Mouse (Mus musculus) lung, postnatal 0 days (tissue): ENCODE data around the gene Pald1.

Experiments
- CTCF ChIP-seq: IDR thresholded peaks from 2 replicates; pipeline ENCODE4 v1.5.1; 2016; ENCODE audit warnings: antibody characterized with exemption, mild to moderate bottlenecking
- EP300 ChIP-seq: IDR thresholded peaks from 2 replicates; pipeline ENCODE4 v1.6.1; 2016; ENCODE audit warnings: antibody characterized with exemption, mild to moderate bottlenecking, control low read depth

DNA sequence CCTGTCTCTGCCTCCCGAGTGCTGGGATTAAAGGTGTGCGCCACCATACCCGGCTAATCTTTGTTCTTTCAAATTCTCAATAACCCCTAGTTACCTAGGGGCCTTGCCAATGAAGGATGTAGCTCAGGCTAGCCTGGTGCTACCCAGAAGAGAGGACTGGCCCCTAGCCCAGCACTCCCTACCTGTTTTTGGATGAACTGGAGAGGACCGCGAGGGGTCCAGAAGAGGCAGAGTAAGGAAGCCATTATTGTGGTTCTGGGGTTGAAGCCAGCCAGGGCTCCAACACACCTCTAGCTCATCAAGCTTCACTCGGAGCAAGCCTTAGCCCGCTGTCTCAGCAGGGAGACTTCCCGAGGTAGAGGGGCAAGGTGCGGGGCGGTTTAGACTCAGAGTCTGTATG is 34.3 kb upstream of the Pald1 start, which contains the start of gene Nodal:
- TF ChIP-seq CTCF (no peak), EP300 (no peak)
